Mouse (Mus musculus): ENCODE results near the gene Mtfr1l.

DNA sequence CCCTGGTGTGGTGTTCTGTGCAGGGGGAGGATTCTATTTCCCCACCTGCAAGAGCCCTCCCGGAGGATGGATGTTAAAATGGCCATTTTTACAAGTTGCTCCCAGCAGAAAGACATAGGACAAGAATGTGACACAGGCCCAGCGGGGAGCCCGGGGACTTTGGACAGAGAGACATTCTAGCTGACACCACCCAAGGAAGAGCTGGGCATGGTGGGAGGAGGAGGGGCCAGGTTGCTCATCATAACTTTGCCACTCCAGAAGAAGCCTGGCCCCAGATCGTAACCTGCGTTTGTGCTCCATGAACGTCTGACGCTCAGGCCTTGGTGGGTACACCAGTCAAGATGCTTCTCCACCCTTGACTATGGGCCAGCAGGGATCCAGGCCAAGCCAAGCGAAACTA is 25.5 kb upstream of the Mtfr1l start:
- TF ChIP-seq POLR2A (IDR thresholded peaks at IDR 0.05; ENCODE audit: control insufficient read depth, low read depth, low read length) = no peak
- no peak for TF ChIP-seq CTCF (IDR thresholded peaks at IDR 0.05; ENCODE audit: control insufficient read depth, insufficient read depth, insufficient replicate concordance, low read depth, low read length)

Data from testis, adult 2 months (tissue).